Mouse (Mus musculus) cerebellum, postnatal 25 days (tissue): ENCODE results near the gene Kif23.

Experiments
- DNase-seq, 2 experiments: peaks; one replicate each; pipeline ENCODE4 v3.0.0; 2021; ENCODE audit warnings: mixed read lengths in 2 of 2

The Kif23 gene

DNA sequence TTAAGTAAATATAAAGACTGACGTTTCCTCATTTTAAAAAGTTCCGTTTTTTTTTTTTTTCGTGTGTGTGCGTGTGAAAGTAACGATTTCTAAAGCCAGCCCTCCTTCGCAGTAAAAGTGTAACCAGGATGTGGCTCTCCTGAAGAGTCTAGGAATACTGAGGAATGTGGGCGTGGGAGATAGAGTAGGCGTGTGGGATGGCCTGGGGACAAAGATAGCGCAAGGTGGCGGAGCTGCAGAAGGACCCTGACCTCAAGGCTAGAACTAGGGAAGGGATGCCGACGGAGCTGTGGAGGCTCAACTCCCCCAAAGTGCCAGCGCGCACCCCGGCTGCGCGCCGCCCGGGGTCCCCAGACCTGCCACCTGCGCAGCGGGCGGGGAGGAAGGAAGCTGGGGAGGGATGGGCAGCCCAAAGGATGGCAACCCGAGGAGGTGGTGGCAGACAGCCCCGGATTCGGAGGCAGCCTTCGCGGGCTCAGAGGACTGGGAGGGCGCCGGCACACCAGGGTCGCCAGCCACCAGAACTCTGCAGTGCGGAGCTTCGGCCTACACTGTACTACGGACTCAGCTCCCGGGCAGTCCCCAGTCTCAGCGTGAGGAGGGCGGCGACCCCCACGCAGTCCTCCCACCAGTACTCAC, 482 bp downstream of the Kif23 start:
- no peak for DNase-seq

DNA sequence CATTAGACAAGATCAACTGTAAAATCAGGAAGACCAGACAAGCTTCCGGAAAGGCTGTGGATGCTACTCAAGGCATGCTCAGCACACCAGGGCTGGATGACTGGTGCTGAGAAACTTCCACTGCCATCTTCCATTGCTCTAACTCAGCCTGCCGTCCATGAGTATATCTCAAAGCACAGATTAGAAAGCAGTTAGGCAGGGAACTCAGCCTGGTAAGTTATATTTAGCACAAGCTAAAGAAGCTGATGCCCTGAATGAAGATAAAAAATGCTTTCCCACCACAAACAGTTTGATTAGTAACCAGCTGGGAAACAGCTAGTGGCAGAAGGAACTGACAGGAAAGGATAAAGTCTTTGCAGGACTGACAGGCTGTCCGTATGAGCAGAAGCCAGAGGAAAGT, 5.5 kb downstream of the Kif23 start:
- no peak for DNase-seq

DNA sequence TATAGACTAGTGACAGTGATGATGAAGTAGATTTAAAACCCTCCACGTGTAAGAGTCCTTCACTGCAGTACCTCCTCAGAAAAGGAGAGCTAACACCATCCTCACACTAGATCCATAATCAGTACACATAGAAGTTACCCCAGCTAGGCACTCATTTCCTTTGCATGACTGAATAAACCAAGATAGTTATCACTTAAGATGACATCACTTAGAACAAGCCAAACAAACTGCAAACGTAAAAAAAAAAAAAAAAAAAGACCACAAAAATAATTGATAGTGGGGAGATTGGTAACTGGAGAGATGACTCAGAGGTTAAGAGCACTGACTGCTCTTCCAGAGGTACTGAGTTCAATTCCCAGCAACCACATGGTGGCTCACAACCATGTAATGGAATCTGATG, 13.2 kb downstream of the Kif23 start:
- DNase-seq = no peak

DNA sequence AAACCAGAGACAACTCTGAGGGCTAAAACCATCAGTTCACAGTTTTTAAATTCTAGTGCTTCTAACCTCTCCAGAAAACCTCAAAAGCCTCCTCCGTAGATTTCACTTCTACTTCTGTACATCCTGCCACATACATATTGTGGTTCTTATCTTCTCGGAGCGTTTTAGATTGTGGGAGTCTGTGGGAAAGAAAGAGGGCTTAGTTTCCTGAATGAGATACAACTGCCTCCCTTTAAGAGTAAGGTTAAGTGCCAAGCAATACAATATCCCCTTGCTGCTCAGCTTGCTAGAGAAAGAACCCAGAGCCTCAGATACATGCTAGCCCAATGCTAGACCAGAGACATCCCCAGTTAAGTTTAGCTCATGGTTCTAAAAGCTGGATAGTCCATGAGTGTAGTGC, 14.6 kb downstream of the Kif23 start:
- no peak for DNase-seq

DNA sequence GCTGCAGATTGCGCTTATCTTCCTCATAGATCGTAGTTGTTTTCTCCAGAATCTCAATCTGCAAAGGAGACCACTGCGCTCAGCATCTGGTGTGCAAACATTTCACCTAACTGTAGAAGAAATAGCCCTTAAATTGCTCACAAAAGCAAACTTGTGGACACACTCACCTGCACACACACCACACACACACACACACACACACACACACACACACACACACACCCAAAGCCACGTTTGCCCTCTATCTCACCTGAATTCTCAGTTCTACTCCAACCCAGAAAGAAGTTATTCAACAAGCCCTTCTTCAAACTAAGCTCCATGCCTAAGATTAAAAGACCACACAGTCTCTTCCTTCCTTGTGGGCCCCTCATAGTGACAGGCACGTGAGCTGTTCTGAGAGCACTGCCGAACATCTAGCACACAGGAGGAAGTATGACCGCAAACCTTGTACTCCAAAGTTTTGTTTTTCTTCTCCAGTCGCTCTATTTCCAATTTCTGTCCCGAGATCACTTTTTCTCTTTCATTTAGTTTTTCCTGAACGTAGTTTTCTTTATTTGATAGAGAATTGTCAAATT, 21.4 kb downstream of the Kif23 start:
- no peak for DNase-seq

DNA sequence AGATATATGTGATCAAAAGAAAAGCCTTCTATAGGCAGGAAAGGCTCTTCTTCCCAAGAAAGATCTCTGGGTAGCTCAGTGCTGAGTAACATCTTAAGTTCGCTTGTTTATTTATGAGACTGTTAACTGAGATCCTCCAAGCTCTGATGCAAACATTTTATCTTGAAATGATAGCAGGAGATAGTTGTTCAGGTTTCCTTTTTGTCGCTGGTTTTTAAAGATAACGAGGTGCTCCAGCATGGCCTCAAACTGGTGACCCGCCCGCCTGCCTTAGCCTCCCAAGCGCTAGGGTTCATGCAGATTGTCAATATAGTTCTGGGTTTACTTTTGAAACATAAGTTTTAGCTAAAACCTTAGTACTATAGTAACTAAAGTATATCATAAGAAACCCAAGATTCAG, 26.2 kb downstream of the Kif23 start:
- DNase-seq = no peak

DNA sequence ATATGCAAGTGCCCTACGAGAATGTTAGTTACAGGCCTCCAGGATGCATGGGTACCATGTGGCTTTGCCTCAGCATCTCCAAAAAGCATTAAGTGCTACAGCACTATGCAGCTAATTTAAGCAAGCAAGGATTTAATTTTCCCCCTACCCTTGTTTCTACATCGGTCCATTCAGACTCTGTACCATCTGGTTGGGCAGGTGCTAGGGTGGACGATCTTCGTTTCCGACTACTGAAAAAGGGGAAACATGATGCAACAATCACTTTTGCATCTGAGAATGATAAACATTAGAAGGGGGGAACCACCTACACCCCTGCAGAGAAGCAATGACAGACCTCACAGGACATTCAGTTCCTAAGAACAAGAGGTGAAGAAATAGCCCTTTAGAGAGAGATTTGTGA, 27.1 kb downstream of the Kif23 start:
- no peak for DNase-seq

DNA sequence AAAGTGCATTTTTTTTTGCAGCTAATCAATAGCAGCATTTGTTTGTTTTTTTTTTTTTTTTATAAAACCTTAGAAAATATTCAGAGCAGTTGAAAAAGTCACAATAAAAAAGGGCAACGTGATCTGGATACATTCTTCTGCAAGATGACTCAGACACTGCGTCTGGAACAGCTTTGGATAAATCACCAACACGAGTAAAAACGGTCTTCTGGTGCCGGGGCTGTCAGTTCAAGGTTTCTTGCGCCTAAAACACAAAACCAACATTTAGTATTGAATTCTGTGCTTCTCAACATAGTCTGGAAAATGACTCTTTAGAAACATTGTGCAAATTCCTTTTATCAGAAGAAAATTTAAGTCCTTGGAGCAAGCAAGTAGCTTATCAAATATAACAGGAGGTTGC, 29.1 kb downstream of the Kif23 start:
- DNase-seq = no peak

DNA sequence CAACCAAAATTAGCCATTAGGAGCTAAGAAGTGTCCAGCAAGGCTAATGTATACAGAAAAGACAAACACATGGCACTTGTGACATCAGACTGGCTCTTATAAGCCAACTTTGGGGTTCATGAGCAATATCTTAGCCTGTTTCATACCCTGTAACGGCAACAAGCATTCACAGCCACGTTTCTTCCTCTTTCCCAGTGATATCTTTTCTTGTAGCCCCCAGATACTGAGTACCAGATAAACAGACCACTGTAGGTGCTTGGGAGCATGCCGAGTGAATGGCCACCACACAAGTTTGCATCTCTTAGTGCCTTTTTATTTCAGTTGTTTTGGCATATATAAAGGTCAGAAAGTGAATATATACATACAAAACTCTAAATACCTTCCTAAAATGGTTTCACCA, 29.6 kb downstream of the Kif23 start:
- DNase-seq = no peak

DNA sequence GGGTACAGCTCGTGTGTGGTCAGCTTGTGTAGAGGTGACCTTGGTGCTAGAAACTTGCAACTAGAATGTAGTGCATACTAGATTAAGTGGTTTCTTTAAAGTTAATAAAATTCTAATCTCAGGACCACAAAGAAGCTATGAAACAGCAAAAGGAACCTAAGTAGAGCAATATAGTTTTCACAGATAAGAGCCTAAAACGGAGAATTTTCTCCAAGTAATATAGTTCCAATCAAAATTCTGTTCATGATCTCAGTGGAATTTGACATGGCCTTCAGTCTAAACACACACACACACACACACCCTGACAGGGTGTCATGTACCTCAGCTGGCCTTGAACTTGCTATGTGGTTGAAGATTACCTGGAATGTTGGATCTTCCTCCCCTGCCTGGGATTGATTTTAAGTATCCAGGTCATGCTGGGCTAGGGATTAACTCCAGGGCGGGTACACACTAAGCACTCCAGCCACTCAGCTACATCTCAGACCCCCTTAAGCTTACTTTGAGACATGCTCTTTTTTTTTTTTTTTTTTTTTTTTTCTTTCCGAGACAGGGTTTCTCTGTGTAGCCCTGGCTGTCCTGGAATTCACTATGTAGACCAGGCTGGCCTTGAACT, 31.1 kb downstream of the Kif23 start:
- no peak for DNase-seq

DNA sequence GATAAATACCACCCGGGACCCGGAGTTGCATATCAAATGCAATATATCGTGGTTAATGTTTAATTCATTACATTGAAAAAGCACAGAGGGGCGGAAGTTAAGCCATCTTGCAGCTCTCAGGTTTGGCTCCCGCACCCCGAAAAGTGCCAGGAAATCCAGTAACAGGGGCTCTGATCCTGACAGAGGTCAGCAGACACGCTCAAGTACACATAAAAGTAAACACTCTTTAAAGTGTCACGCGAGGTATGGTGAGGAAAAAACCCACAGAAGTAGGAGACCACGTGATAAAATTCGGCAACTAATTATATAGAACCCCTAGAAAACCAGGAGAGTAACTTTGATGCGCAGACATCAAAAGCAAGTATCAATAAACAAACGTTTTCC, 31.7 kb downstream of the Kif23 start:
- DNase-seq = no peak

DNA sequence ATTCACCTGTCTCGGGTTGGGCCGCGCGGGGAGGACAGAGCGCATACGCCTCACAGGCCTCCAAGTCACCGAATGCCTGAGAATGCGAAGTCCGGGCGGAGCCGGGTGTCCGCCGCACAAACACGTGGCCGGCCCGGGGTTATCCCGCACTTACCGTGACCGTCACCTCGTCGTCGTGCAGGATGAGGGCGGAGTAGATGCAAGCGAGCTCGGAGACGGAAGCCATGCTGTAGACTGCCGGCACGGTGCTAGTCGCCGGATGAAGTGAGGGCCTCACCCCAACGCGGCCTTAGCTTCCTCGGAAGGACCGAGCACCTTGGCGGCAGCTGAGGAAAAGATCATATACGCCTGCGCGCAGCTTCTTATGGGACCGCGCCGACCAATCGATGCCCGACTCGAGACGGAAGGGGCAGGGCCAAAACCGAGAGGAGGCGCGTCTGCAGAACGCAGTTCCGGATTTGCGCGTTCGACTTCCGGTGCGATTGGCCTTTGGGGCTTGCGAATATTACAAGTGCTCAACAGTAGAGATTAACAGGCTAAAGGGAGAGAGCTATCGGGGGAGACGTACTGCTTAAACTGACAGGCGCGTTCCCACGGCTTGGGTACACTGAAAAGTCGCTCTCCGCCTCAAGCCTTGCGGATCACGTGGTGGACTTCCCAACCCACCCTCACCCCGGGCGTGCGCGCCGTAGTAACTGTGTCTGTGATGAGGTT, 32.2 kb downstream of the Kif23 start, which contains the start of gene Rplp1:
Rplp1 (minus strand) TSS at position 340 of the 714 bp plus-strand sequence.
- peak; percentile 97 for DNase-seq

DNA sequence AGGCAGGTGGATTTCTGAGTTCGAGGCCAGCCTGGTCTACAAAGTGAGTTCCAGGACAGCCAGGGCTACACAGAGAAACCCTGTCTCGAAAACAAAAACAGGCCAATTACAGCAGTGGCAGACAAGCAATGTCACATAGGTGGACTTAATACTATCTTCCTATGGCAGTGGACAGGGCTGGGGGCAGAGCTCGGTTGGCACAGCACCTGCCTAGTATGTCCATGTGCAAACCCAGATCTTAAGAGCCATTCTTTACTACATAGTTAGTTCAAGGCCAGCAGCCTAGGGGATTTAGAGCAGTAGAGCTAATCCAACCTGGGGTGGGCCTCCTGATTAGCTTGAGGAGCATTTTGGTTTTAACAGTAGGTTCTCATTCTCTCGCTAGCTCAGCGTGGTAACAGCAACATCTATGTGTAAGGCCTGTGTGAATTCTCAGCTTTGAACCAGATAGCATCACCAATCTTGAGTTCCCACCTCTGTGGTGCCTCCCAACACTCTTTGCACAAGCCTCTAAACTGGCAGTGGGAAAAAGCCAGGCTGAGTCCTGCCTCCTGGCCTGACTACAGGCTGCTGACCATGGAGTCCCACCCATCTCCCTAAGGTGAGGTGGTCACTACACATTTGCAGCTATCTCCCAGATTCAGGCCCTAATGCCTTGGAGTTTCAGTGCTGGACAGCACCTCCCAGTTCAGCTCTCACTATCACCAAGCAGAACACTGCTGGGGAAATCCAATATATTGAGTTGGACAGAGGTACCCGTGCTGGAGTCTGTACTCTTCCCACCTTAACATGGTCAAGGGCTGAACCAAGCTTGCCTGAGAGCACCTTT, 35.1 kb downstream of the Kif23 start:
- no peak for DNase-seq

DNA sequence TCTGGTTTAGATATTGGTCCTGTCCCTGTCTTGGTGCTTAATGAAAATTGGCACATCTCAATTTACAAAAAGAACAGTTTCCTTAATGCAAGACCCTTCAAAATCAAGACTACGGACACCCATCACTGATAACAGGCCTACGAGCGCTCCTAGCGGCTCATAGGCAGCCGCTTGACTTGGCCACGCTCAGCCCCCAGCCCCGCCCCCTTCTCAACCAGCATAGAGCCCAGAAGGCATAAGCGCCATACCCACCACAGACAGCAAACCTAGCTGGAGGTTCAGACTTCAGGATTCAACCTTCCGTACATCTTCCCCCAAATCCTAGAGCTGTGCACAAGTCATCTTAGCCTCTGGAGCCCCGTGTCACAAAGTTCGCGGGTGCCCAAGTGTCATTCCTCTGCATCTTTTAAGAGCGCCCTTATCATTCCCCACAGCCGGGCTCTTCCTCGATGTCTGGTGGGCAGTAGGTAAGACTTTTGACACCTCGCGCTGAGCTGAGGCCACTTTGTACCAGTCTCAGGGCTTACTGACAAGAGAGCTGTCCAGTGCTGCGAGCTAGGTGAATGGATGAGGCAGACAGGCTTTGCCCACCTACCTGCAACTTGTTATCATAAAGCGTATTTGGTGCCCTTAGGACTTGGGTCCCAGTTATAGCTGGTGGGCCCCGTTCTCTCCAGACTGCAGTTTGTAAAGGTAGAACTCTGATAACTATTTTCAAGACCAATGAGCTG, 35.9 kb downstream of the Kif23 start:
- peak in 1 of 2 experiments; percentile 49 for DNase-seq

DNA sequence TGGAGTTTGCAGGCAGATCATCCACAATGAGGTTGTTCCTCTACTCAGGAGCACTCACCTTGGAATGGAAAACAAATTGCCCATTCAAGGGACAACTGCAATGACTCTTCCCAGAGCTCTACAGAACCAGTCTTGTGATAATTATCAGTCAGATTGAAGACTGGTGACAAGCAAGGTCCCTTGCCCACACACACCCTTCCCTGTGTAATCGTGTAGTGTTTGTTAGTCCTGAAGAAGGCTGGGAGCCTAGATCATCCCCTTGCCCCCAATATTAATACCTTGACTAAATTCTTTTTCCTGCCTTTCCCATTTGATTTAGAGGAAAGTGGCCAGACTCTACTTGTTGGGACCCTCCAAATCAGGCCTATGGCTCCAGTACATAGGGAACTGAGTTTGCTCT, 36.9 kb downstream of the Kif23 start:
- no peak for DNase-seq

DNA sequence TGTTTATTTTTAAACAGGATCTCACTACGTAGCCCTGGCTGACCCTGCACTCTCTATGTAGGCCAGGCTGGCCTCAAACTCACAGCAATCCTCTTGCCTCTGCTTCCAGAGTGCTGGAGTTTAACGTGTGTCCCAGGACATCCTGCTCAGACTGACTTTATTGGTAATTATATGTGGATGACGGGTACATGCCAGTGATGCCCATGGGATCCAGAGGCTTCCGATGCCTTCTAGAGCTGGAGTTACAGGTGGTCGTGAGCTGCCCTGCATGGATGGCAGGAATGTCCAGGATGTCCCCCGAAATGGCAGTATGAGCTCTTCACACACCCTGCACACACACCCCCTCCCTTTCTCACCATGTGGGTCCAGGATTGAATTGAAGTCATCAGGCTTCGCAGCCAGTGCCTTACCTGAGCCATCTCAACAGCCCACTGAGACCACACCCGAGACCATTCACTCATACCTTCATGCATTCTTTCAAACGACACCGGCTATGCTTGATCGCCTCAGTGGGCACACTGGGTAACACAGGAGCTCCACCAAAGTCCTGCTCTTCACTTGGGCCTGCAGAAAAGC, 37.7 kb downstream of the Kif23 start:
- no peak for DNase-seq

DNA sequence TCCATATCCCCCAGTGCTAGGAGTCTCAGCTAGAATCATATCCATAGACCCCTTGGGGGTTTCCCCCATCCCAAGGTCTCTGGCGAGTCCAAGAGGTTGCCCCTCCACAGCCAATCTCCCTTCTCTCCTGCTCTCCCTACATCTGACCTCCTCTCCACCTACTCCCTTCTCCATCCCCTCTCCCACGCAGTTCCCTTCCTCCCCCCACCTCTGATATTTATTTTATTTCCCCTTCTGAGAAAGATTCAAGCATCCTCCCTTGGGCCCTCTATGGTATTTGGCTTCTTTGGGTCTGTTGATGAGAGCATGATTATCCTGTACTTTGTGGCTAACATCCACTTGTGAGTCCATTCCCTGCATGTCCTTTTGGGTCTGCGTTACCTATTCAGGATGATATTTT, 38.2 kb downstream of the Kif23 start:
- DNase-seq = no peak

DNA sequence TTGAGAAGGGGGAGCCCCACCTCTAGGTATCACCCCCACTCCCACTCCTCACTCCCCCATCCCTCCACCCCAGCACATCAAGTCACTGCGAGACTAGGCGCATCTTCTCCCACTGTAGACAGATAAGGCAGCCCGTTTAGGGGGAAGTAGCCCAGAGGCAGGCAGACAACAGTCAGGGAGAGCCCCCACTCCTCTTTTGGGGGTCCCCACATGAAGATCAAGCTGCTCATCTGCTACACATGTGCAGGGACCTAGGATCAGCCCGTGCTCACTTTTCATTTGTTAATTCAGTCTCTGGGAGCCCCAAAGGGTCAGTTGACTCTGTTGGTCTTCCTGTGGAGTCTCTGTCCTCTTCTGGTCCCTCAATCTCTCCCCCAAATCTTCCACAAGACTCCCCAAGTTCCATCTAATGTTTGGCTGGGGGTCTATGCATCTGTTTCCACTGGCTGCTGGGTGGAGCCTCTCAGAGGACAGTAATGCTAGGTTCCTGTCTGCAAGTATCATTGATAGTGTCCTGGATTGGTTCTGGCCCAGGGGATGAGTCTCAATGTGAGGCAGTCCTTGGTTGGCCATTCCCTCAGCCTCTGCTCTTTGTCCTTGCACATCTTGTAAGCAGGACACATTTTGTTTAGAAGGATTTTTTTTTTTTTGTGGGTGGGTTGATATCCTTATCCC, 38.8 kb downstream of the Kif23 start:
- DNase-seq = no peak

DNA sequence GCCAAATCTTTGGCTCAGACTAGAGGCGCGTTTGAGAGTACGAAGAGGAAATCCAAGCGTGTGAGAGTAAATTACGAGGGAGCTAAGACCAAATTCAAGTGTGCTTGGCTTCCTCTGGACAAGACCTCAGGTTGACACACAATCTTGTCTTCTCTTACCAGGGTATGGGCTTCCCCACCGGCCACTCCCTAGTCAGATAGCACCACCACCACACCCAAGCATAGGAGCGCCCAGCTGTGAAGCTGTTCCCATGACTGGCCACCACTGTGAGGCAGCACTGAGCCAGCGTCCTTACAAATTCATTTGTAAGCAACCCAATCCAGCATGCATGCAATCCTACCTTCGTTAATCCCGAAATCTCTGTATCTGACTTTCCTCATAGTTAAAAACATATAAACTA, 39.7 kb downstream of the Kif23 start:
- peak in 1 of 2 experiments; percentile 25 for DNase-seq

DNA sequence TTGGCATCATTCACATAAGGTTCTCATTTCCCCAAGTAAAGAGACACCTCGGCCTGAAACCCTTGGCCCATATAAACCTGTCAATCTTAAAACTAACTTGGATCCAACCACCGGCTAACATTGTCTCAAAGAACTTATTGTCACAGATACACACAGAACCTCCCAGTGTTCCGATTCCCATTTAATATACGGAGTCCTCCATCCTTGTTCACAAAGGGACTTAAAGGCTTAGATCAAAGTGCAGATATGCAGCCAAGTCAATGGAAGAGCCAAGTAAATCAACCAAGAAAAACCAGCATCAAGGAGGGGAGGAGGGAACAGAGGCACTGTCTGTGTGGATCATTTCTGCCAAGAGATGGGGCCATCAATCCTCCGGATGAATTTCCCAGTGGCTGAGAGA, 41.0 kb downstream of the Kif23 start:
- DNase-seq = no peak

DNA sequence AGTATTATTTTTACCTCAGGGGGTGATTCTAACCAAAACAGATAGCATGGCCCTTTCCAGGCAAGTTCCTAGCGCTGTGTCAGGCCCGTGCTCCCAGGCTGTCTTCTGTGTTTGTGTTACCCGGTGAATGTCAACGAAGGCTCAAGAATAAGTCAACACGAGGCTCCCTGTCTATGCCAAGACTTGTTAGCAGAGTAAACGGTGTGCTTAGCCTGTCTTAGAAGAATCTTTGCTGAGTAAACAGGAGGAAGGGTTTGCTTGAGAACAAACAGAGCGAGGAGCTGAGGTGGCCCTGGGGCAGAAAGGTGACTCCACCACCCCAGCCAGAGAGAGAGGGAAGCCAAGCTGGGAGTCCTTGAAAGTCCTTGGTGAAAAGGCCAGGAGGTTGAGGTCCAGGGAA, 42.4 kb downstream of the Kif23 start:
- DNase-seq = no peak
